Mouse (Mus musculus) bone marrow macrophage, adult 2 months (primary cell): ENCODE results near the gene Vsnl1. TPM values are rescaled to one million over a fixed set of nuclear protein-coding genes. Genes with fewer than 3 reads are reported as not detected.

Experiments
- H3K27ac ChIP-seq: 2 replicates; pipeline ENCODE4 v1.5.1; 2012; ENCODE audit warnings: low read depth, low read length; ENCODE audit not compliant: insufficient read depth
- H3K4me1 ChIP-seq: 2 replicates; pipeline ENCODE4 v1.6.1; 2012; ENCODE audit warnings: low read length; ENCODE audit not compliant: control insufficient read depth, insufficient read depth
- H3K4me3 ChIP-seq: 2 replicates; pipeline ENCODE4 v1.5.1; 2012; ENCODE audit warnings: mild to moderate bottlenecking, low read length, moderate library complexity; ENCODE audit not compliant: insufficient read depth
- CTCF ChIP-seq: IDR thresholded peaks from 2 replicates; pipeline ENCODE4 v1.5.1; 2012; ENCODE audit warnings: low read depth, mild to moderate bottlenecking, low read length, moderate library complexity
- POLR2A ChIP-seq: IDR thresholded peaks from 2 replicates; pipeline ENCODE4 v1.6.1; 2012; ENCODE audit warnings: mild to moderate bottlenecking, low read depth, low read length, borderline replicate concordance
- polyA plus RNA-seq: library from polyadenylated mRNA; stranded (reverse); fragments of >200 nt; gene quantifications from 2 replicates; pipeline ENCODE4 v1.2.4, GENCODE M21; 2012; ENCODE audit not compliant: missing spikeins, insufficient read depth, insufficient read length

Vsnl1 gene
- polyA plus RNA-seq, 1 experiment, result not detected

DNA sequence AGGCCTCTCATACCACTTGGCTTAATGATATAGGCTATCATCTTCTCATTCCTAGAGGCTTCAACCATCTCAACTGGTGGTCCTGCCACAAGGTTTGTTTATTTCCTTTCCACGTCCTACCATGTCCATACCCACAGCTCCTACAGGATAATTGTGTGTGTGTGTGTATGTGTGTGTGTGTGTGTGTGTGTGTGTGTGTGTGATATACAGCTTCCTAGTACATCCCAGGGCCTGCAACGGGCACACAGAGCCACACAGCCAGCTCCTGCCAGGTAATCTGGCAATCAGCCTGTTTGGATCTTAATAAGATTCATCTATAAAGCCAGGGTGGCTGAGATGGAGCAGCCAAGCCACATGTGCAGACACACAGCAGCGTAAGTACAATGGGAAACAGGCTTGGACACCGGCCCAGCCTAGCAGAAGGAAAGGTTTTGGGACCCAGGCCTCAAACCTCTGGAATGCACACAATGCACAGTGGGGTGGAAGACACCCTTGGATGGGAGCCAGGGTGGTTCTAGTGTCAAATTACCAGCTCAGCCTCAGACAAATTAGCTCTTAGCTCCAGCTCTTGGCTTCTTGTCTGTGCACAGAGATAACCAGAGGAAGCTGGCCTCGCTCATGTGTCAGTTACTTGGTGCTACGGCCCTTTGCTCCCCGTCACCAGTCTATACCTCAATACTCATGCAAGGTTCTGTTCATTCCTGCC is 45.0 kb downstream of the Vsnl1 start:
- Histone ChIP-seq H3K27ac (no peak overlapping the region), H3K4me3 (no peak overlapping the region), H3K4me1 (no peaks in the 10 kb centered on the region)
- TF ChIP-seq CTCF (no peak), POLR2A (no peak)

GRCm38 (mm10) chr12:11389141-11389540 is 47.3 kb downstream of the Vsnl1 start:
- no peak for TF ChIP-seq POLR2A
- no peak for TF ChIP-seq CTCF
- H3K4me1 ChIP-seq, result no peaks in the 10 kb centered on the region
- H3K4me3 ChIP-seq, result no peak overlapping the region
- H3K27ac ChIP-seq, result no peak overlapping the region

DNA sequence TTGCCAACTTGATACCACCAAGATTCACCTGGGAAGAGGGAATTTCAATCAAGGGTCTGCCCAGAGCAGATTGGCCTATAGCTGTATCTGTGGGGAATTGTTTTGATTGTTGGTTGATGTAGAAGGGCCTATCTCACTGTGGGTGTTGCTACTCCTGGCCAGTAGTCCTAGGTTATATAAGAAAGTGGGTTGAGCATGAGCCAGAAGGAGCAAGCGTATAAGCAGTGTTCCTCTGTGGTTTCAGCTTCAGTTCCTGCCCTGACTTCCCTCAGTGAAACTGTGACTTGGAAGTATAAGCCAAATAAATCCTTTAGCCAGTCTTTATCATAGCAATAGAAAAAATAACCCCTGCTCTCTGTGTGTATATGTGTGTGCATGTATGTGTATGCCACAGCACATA is 51.7 kb downstream of the Vsnl1 start:
- Histone ChIP-seq H3K27ac (no peak overlapping the region), H3K4me3 (no peak overlapping the region), H3K4me1 (no peaks in the 10 kb centered on the region)
- no peak for TF ChIP-seq POLR2A
- TF ChIP-seq CTCF, result no peak

GRCm38 (mm10) chr12:11379396-11379795 is 57.0 kb downstream of the Vsnl1 start:
- Histone ChIP-seq H3K4me3 (no peak overlapping the region), H3K27ac (no peak overlapping the region), H3K4me1 (no peaks in the 10 kb centered on the region)
- TF ChIP-seq CTCF (no peak), POLR2A (no peak)

GRCm38 (mm10) chr12:11370056-11370455 is 66.4 kb downstream of the Vsnl1 start:
- Histone ChIP-seq H3K27ac (no peak overlapping the region), H3K4me1 (no peaks in the 10 kb centered on the region), H3K4me3 (no peak overlapping the region)
- no peak for TF ChIP-seq CTCF
- TF ChIP-seq POLR2A, result no peak

- Histone ChIP-seq H3K4me3 (no peak overlapping the region), H3K4me1 (0 out of 2 replicates have a peak, but pooled peaks cover 3% of the 10 kb centered on the region), H3K27ac (no peak overlapping the region)
- no peak for TF ChIP-seq POLR2A
- TF ChIP-seq CTCF, result no peak
Measured at GRCm38 (mm10) chr12:11367099-11367765, 69.2 kb downstream of the Vsnl1 start.

GRCm38 (mm10) chr12:11364870-11365269 is 71.5 kb downstream of the Vsnl1 start:
- H3K27ac ChIP-seq, result no peak overlapping the region
- 0 out of 2 replicates have a peak, but pooled peaks cover 3% of the 10 kb centered on the region for H3K4me1 ChIP-seq
- H3K4me3 ChIP-seq, result no peak overlapping the region
- TF ChIP-seq POLR2A, result no peak
- no peak for TF ChIP-seq CTCF

DNA sequence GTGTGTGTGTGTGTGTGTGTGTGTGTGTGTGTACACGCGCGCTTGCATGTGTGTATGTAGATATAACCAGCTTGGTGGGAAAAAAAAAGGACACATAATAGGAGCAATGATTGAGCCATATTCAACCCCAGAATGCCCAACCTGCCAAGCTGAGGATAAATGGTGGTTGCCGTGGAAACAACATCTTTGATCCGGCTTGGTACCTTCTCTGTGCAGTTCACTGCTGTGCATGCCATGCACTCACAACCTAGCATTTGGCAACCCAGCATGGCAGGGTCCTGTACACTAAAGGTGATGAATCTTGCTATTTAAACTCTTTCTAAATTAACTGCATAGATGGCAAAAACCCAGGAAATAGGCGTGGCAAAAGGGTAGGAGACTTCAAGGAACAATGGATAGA is 74.0 kb downstream of the Vsnl1 start:
- H3K4me3 ChIP-seq, result no peak overlapping the region
- H3K4me1 ChIP-seq, result 0 out of 2 replicates have a peak, but pooled peaks cover 3% of the 10 kb centered on the region
- TF ChIP-seq CTCF (no peak), POLR2A (no peak)
- no peak overlapping the region for H3K27ac ChIP-seq

DNA sequence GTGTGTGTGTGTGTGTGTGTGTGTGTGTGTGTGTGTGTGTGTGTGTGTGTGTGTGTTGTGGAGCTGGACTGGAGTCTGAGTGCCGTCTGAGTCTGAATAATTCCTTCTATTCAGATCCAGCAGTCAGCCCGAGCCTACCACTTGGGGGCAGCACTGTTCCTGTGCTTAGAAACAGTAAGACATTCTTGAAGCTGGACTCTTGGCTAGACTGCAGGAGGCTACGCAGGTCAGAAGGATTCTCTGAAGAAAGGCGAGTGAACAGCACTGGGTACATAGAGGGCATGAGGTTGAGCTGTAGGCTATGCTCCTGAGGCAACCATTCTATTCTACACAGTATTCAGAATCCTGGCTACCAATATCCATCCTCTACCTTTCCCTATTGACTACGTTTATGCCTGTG is 85.5 kb downstream of the Vsnl1 start:
- no peak overlapping the region for H3K27ac ChIP-seq
- TF ChIP-seq CTCF (peak; percentile 67), POLR2A (no peak)
- no peak overlapping the region for H3K4me3 ChIP-seq
- H3K4me1 ChIP-seq, result peaks cover 8% of the 10 kb centered on the region

GRCm38 (mm10) chr12:11349870-11350269 is 86.5 kb downstream of the Vsnl1 start:
- Histone ChIP-seq H3K27ac (no peak overlapping the region), H3K4me3 (no peak overlapping the region), H3K4me1 (peaks cover 10% of the 10 kb centered on the region)
- TF ChIP-seq POLR2A (no peak), CTCF (no peak)
